In genomic region chr9:123153121-123153520, GRCm38 (mm10) we compare ENCODE assay signal across 19 mouse cellular contexts. TPM values are rescaled to one million over a fixed set of nuclear protein-coding genes. Genes with fewer than 3 reads are reported as not detected.
A peak's percentile ranks its signal among the peaks of the same experiment; 100 is the strongest.
DNase-seq lines count a peak whose midpoint lies in the region; ATAC-seq and TF ChIP-seq lines count a peak whose summit lies in the region.
"Had no signal": no experiment of that assay in that cellular context is flagged by ENCODE, and none has a peak within 500 bp of the region (broad histone marks: within the 10 kb centered on the region; RNA-seq: fewer than 3 reads in every experiment).

No protein-coding gene starts in this region.

- no peak overlapping the region for H3K4me3 ChIP-seq in heart, embryonic 12.5 days
- peak overlapping the region; percentile 64 for H3K4me3 ChIP-seq in gastrocnemius, adult 2 months
- H3K4me3 ChIP-seq: embryonic facial prominence, embryonic 13.5 days; lung, embryonic 15.5 days; midbrain, embryonic 10.5 days; stomach, embryonic 15.5 days had no signal

- H3K27me3 ChIP-seq in heart, embryonic 12.5 days (replicated peaks), result 0 out of 2 replicates have a peak, but pooled peaks cover 11% of the 10 kb centered on the region
- H3K27me3 ChIP-seq: embryonic facial prominence, embryonic 13.5 days; lung, embryonic 15.5 days; stomach, embryonic 15.5 days had no signal

- no peak overlapping the region for H3K4me2 ChIP-seq in heart, embryonic 12.5 days
- H3K4me2 ChIP-seq: embryonic facial prominence, embryonic 13.5 days; lung, embryonic 15.5 days; stomach, embryonic 15.5 days had no signal

- peak; percentile 98 for DNase-seq in heart, adult 11 months
- DNase-seq in kidney, postnatal 36 days, result peak; percentile 37 to 51
- DNase-seq in kidney, postnatal 14 days, result no peak
- peak; percentile 71 for DNase-seq in gastrocnemius, adult 2 months
- DNase-seq in heart, postnatal 4 days, result peak; percentile 32
- DNase-seq in right cerebral cortex, postnatal 25 days, result no peak
- DNase-seq in layer of hippocampus, adult 9-10 months (ENCODE audit: low spot score), result no peak
- DNase-seq: cerebellum, adult 9-10 months; kidney, postnatal 4 days; liver; right cerebral cortex, adult 18-20 months had no signal

- H3K4me1 ChIP-seq in heart, embryonic 12.5 days (replicated peaks), result 0 out of 2 replicates have a peak, but pooled peaks cover 8% of the 10 kb centered on the region
- H3K4me1 ChIP-seq: embryonic facial prominence, embryonic 13.5 days; stomach, embryonic 15.5 days had no signal

- no peak overlapping the region for H3K9ac ChIP-seq in heart, embryonic 12.5 days
- H3K9ac ChIP-seq: embryonic facial prominence, embryonic 13.5 days; lung, embryonic 15.5 days; stomach, embryonic 15.5 days had no signal

- intact Hi-C loops in gastrocnemius, adult 2 months (cut with DNase I), result no loop called here

- WGBS in heart, embryonic 12.5 days, result 85% methylated on average over 2 of the region's 2 CpGs

- no peak for ATAC-seq in heart, embryonic 12.5 days (ENCODE audit: insufficient number of reproducible peaks, low FRiP score)

- no peaks in the 10 kb centered on the region for H3K36me3 ChIP-seq in heart, embryonic 12.5 days
- H3K36me3 ChIP-seq: embryonic facial prominence, embryonic 13.5 days; lung, embryonic 15.5 days; midbrain, embryonic 10.5 days; stomach, embryonic 15.5 days had no signal

- no peaks in the 10 kb centered on the region for H3K9me3 ChIP-seq in heart, embryonic 12.5 days (replicated peaks)
- H3K9me3 ChIP-seq: embryonic facial prominence, embryonic 13.5 days; lung, embryonic 15.5 days; midbrain, embryonic 10.5 days; stomach, embryonic 15.5 days had no signal

- TF ChIP-seq CTCF in gastrocnemius, adult 2 months (IDR thresholded peaks at IDR 0.05), result no peak

- H3K27ac ChIP-seq in heart, embryonic 12.5 days (ENCODE audit: poor library complexity, severe bottlenecking), result no peak overlapping the region
- peak overlapping the region; percentile 86 for H3K27ac ChIP-seq in gastrocnemius, adult 2 months
- H3K27ac ChIP-seq: embryonic facial prominence, embryonic 13.5 days; lung, embryonic 15.5 days; midbrain, embryonic 10.5 days; stomach, embryonic 15.5 days had no signal

RNA-seq across cellular contexts. Expression of gene Clec3b, which starts 2.4 kb away (rescaled TPM):
- polyA plus RNA-seq in heart, embryonic 12.5 days (2016; fragmentation: Nextera tagmentation; extraction: Ambion mirVana), result not detected in 2 replicates
- 10 to 100 TPM; 33.5 to 50.2 TPM for total RNA-seq in gastrocnemius, adult 2 months (2021)
- 10 to 100 TPM; 32.8 to 39.7 TPM for total RNA-seq in heart, postnatal 4 days (2021)
- total RNA-seq: MEL had no signal
- polyA plus RNA-seq: hindbrain, embryonic 11.5 days; neural tube, embryonic 11.5 days had no signal

RNA-seq across cellular contexts. Expression of gene Exosc7, which starts 40.1 kb away (rescaled TPM):
- 69.6 and 71.3 TPM in 2 replicates for polyA plus RNA-seq in heart, embryonic 12.5 days (2016; fragmentation: Nextera tagmentation; extraction: Ambion mirVana)
- total RNA-seq in gastrocnemius, adult 2 months (2021), result 10 to 100 TPM; 18.3 to 21.3 TPM
- 10 to 100 TPM; 36.3 to 36.9 TPM for total RNA-seq in heart, postnatal 4 days (2021)

RNA-seq across cellular contexts. Expression of gene Zdhhc3, which starts 40.1 kb away (rescaled TPM):
- polyA plus RNA-seq in heart, embryonic 12.5 days (2016; fragmentation: Nextera tagmentation; extraction: Ambion mirVana), result 62.2 and 64.5 TPM in 2 replicates
- 10 to 100 TPM; 53.2 to 55.8 TPM for total RNA-seq in gastrocnemius, adult 2 months (2021)
- 10 to 100 TPM; 53.4 to 54.4 TPM for total RNA-seq in heart, postnatal 4 days (2021)

Comparison
In these comparisons a context has a peak if more than half of its experiments do, and no peak if none do; other contexts are left out.
1. DNase-seq: peak in heart, adult 11 months (single experiment), kidney, postnatal 36 days (2 of 2), gastrocnemius, adult 2 months (single experiment) and heart, postnatal 4 days (single experiment); none in kidney, postnatal 14 days (single experiment), right cerebral cortex, postnatal 25 days (single experiment) and layer of hippocampus, adult 9-10 months (single experiment).